Mouse (Mus musculus) neural tube, embryonic 13.5 days (tissue): ENCODE results near the gene Ifng. TPM values are rescaled to one million over a fixed set of nuclear protein-coding genes. Genes with fewer than 3 reads are reported as not detected.

Source experiments
- ATAC-seq: fragments of 200-750 bp; cut with Nextera tagmentation; 2 replicates; pipeline ENCODE4 v1.8.0; 2017; ENCODE audit warnings: low read depth, mild to moderate bottlenecking, moderate TSS enrichment, moderate library complexity
- H3K27ac ChIP-seq: fragments of 300-500 bp; sonication (generic); replicated peaks from 2 replicates; pipeline ENCODE4 v1.5.1; 2015; ENCODE audit warnings: moderate library complexity, mild to moderate bottlenecking, inconsistent platforms
- H3K27me3 ChIP-seq: fragments of 300-500 bp; sonication (generic); 2 replicates; pipeline ENCODE4 v1.6.1; 2015; ENCODE audit warnings: mild to moderate bottlenecking, inconsistent platforms
- H3K36me3 ChIP-seq: fragments of 300-500 bp; sonication (generic); 2 replicates; pipeline ENCODE4 v1.6.1; 2015; ENCODE audit warnings: mild to moderate bottlenecking, inconsistent platforms
- H3K4me1 ChIP-seq: fragments of 300-500 bp; sonication (generic); replicated peaks from 2 replicates; pipeline ENCODE4 v1.6.1; 2015; ENCODE audit warnings: inconsistent platforms
- H3K4me2 ChIP-seq: fragments of 300-500 bp; sonication (generic); 2 replicates; pipeline ENCODE4 v1.6.1; 2015; ENCODE audit warnings: inconsistent platforms, mild to moderate bottlenecking, moderate library complexity
- H3K4me3 ChIP-seq: fragments of 300-500 bp; sonication (generic); 2 replicates; pipeline ENCODE4 v1.5.1; 2015; ENCODE audit warnings: mild to moderate bottlenecking, inconsistent platforms
- H3K9ac ChIP-seq: fragments of 300-500 bp; sonication (generic); 2 replicates; pipeline ENCODE4 v1.6.1; 2015; ENCODE audit warnings: moderate library complexity, mild to moderate bottlenecking, inconsistent platforms
- H3K9me3 ChIP-seq: fragments of 300-500 bp; sonication (generic); 2 replicates; pipeline ENCODE4 v1.6.1; 2016; ENCODE audit warnings: inconsistent platforms
- WGBS: fragments of 180-500 bp; shearing (Covaris S2); methylation state at CpG from one replicate; pipeline ENCODE4 v1.1.7; 2015; 5-methylcytosine and 5-hydroxymethylcytosine counted together
- polyA plus RNA-seq: library from polyadenylated mRNA; unstranded; fragments of >200 nt; fragmentation: Nextera tagmentation; extraction: Ambion mirVana; gene quantifications from 2 replicates; pipeline ENCODE4 v1.2.1, GENCODE M21; 2015

The Ifng gene
- not detected in 2 replicates for polyA plus RNA-seq

- H3K27me3 ChIP-seq, result no peaks in the 10 kb centered on the region
- H3K36me3 ChIP-seq, result no peaks in the 10 kb centered on the region
- no peaks in the 10 kb centered on the region; the same call in 1 of the 2 replicates for H3K4me1 ChIP-seq
- 94% methylated on average over 11 of the region's 11 CpGs for WGBS
- H3K27ac ChIP-seq, result no peak within 1 kb of the TSS
- H3K9ac ChIP-seq, result no peak within 1 kb of the TSS
- H3K4me2 ChIP-seq, result no peak within 1 kb of the TSS
- no peak within 1 kb of the TSS for H3K4me3 ChIP-seq
- no peaks in the 10 kb centered on the region for H3K9me3 ChIP-seq
- ATAC-seq, result no peak
Measured at GRCm38 (mm10) chr10:118440742-118441240, at the start of gene Ifng. TSS of gene Ifng (plus strand) at chr10:118441046.

DNA sequence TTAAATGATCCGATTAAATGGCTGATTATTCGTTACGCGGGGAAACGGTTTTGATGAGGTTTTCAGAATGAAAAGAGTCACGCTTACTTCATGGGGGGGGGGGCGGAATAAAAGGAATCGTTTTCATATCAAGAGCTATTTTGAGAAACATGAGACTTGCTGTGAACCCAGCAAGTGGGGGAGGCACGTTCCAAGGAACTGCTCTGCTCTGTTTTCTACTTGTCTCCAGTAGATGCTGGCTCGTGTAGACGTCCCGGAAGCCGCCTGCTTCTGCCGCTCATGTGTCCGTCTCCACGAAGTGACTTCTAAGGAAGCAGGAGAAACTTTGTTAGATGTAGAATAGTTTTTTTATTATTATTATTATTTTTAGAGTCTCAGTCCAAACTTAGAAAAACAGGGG is 40.9 kb upstream of the Ifng start:
- Histone ChIP-seq H3K4me3 (no peak overlapping the region), H3K9ac (no peak overlapping the region), H3K4me2 (no peak overlapping the region), H3K9me3 (no peaks in the 10 kb centered on the region), H3K36me3 (no peaks in the 10 kb centered on the region), H3K27me3 (no peaks in the 10 kb centered on the region), H3K27ac (no peak overlapping the region), H3K4me1 (no peaks in the 10 kb centered on the region)
- WGBS, result 77% methylated on average over 16 of the region's 16 CpGs
- no peak for ATAC-seq

- H3K4me2 ChIP-seq, result no peak overlapping the region
- no peaks in the 10 kb centered on the region for H3K9me3 ChIP-seq
- H3K27me3 ChIP-seq, result no peaks in the 10 kb centered on the region
- no peaks in the 10 kb centered on the region for H3K4me1 ChIP-seq
- H3K4me3 ChIP-seq, result no peak overlapping the region
- ATAC-seq, result no peak
- no peak overlapping the region for H3K27ac ChIP-seq
- 82% methylated on average over 5 of the region's 5 CpGs for WGBS
- H3K36me3 ChIP-seq, result no peaks in the 10 kb centered on the region
- H3K9ac ChIP-seq, result no peak overlapping the region
Measured at GRCm38 (mm10) chr10:118406463-118407221, 34.2 kb upstream of the Ifng start.

GRCm38 (mm10) chr10:118411377-118411776 is 29.5 kb upstream of the Ifng start:
- H3K9ac ChIP-seq, result no peak overlapping the region

DNA sequence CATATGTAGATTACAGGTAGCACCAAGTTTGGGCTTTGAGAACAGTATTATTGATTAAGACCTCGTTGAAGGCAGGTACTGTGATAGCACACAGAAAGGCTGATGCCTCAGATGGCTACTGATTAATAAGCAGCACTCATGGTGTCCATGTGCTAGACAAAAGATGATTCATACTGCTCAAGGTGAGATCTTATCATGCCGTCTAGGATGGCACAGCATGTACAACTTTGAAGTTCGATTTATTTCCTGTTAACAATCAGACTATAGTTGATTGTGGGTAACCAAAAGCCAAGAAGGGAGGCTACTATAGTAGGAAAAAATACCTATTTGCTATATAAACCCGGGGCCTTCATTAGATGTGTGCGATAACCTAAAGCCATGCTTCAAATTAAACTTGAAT is 28.1 kb upstream of the Ifng start:
- WGBS, result 86% methylated on average over 5 of the region's 5 CpGs
- no peaks in the 10 kb centered on the region for H3K36me3 ChIP-seq
- H3K27ac ChIP-seq, result no peak overlapping the region
- H3K4me1 ChIP-seq, result no peaks in the 10 kb centered on the region
- no peaks in the 10 kb centered on the region for H3K9me3 ChIP-seq
- no peaks in the 10 kb centered on the region for H3K27me3 ChIP-seq
- no peak for ATAC-seq
- H3K9ac ChIP-seq, result no peak overlapping the region
- H3K4me3 ChIP-seq, result no peak overlapping the region
- no peak overlapping the region for H3K4me2 ChIP-seq

More at GRCm38 (mm10) chr10:118411377-118411776, 29.5 kb upstream of the Ifng start:
- no peaks in the 10 kb centered on the region for H3K36me3 ChIP-seq
- ATAC-seq, result no peak
- H3K4me1 ChIP-seq, result no peaks in the 10 kb centered on the region
- no peak overlapping the region for H3K27ac ChIP-seq
- H3K4me3 ChIP-seq, result no peak overlapping the region
- no peaks in the 10 kb centered on the region for H3K9me3 ChIP-seq
- H3K27me3 ChIP-seq, result no peaks in the 10 kb centered on the region
- H3K4me2 ChIP-seq, result no peak overlapping the region

DNA sequence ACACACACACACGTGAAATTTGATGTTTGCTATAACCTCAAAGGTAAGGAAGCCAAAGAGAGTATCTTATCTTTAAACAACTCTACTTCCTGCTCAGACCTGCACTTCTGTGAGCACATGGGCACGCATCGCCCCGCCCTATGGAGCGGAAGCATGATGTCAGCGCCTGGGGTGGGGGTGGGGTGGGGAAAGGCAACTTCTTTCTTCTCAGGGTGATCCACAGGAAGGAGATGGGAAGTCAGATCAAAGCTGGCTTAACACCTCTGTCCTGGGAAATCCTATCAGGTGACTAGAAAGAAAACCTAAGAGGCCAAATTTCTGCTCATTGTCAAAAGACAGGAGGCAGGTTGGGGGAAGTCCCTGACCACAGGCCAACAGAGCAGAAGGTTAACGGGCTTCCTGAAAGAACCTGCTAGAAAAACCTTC is 21.8 kb upstream of the Ifng start:
- Histone ChIP-seq H3K27ac (no peak overlapping the region), H3K9me3 (no peaks in the 10 kb centered on the region), H3K4me1 (no peaks in the 10 kb centered on the region), H3K9ac (no peak overlapping the region), H3K4me3 (no peak overlapping the region), H3K36me3 (no peaks in the 10 kb centered on the region), H3K27me3 (no peaks in the 10 kb centered on the region), H3K4me2 (no peak overlapping the region)
- WGBS, result 83% methylated on average over 7 of the region's 7 CpGs
- ATAC-seq, result no peak

GRCm38 (mm10) chr10:118420896-118421295 is 19.9 kb upstream of the Ifng start:
- Histone ChIP-seq H3K27me3 (no peaks in the 10 kb centered on the region), H3K4me3 (no peak overlapping the region), H3K4me1 (no peaks in the 10 kb centered on the region), H3K4me2 (no peak overlapping the region), H3K9ac (no peak overlapping the region), H3K9me3 (no peaks in the 10 kb centered on the region), H3K27ac (no peak overlapping the region), H3K36me3 (no peaks in the 10 kb centered on the region)
- ATAC-seq, result no peak

GRCm38 (mm10) chr10:118435501-118435900 is 5.3 kb upstream of the Ifng start:
- no peak overlapping the region for H3K27ac ChIP-seq
- H3K9ac ChIP-seq, result no peak overlapping the region
- H3K27me3 ChIP-seq, result no peaks in the 10 kb centered on the region
- H3K36me3 ChIP-seq, result no peaks in the 10 kb centered on the region
- H3K4me3 ChIP-seq, result no peak overlapping the region
- no peaks in the 10 kb centered on the region for H3K4me1 ChIP-seq
- no peak for ATAC-seq
- H3K9me3 ChIP-seq, result no peaks in the 10 kb centered on the region
- H3K4me2 ChIP-seq, result no peak overlapping the region
- 89% methylated on average over 6 of the region's 6 CpGs for WGBS

DNA sequence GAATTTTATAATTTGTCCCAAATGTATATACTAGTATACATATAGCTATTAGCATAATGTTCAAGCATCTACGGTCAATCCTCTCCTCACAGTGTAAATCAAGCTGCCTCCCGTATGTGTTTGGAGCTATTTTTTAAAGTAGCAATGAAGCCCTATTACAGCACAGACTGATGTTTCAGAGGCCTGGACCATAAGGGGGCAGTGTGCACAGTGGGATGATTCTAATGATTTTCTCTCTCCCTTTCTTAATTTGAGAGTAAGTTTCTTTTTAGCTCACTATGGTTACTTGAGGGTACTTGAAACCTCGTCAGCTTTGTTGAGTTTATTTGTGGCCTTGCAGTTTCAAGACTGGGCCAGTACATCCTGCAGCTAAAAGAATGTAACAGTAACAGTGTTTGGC is 1.1 kb downstream of the Ifng start:
- no peak overlapping the region for H3K27ac ChIP-seq
- no peaks in the 10 kb centered on the region for H3K9me3 ChIP-seq
- no peaks in the 10 kb centered on the region; the same call in 1 of the 2 replicates for H3K4me1 ChIP-seq
- H3K4me2 ChIP-seq, result no peak overlapping the region
- WGBS, result 78% methylated on average over 3 of the region's 3 CpGs
- H3K27me3 ChIP-seq, result no peaks in the 10 kb centered on the region
- no peak overlapping the region for H3K9ac ChIP-seq
- no peaks in the 10 kb centered on the region for H3K36me3 ChIP-seq
- no peak for ATAC-seq
- no peak overlapping the region for H3K4me3 ChIP-seq

DNA sequence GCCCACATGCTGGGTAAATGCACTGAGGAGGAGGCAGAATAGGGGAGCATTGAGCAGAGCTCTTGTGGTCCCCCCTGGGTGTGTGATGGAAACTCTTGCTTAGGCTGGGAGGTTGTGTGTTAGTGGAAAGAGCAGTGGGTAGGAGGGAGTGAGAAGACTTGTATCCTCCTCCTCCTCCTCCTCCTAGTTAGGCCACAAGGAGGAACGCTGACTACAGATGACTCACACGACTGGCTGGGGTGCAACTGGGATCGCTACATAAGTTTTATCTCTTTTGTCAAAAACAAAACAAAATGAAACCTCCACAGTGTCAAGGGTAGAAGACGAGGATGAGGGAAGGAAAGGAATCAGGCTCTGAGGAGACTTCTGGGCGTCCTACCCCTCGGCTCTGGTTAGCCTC is 2.2 kb downstream of the Ifng start:
- Histone ChIP-seq H3K27me3 (no peaks in the 10 kb centered on the region), H3K4me1 (no peaks in the 10 kb centered on the region; the same call in 1 of the 2 replicates), H3K4me2 (no peak overlapping the region), H3K36me3 (no peaks in the 10 kb centered on the region), H3K27ac (no peak overlapping the region), H3K9me3 (no peaks in the 10 kb centered on the region), H3K9ac (no peak overlapping the region), H3K4me3 (no peak overlapping the region)
- no peak for ATAC-seq
- WGBS, result 90% methylated on average over 6 of the region's 6 CpGs

- Histone ChIP-seq H3K9me3 (no peaks in the 10 kb centered on the region), H3K27ac (no peak overlapping the region), H3K4me3 (no peak overlapping the region), H3K9ac (no peak overlapping the region), H3K27me3 (no peaks in the 10 kb centered on the region), H3K36me3 (no peaks in the 10 kb centered on the region), H3K4me2 (no peak overlapping the region), H3K4me1 (no peaks in the 10 kb centered on the region; the same call in 1 of the 2 replicates)
- 96% methylated on average over 6 of the region's 6 CpGs for WGBS
- ATAC-seq, result no peak
Measured at GRCm38 (mm10) chr10:118445021-118445420, 4.2 kb downstream of the Ifng start.

- no peak for ATAC-seq
- Histone ChIP-seq H3K4me3 (no peak overlapping the region), H3K9me3 (no peaks in the 10 kb centered on the region), H3K27me3 (no peaks in the 10 kb centered on the region), H3K27ac (no peak overlapping the region), H3K4me1 (no peaks in the 10 kb centered on the region; the same call in 1 of the 2 replicates), H3K36me3 (no peaks in the 10 kb centered on the region), H3K9ac (no peak overlapping the region), H3K4me2 (no peak overlapping the region)
- WGBS, result 71% methylated on average over 8 of the region's 8 CpGs
Measured at GRCm38 (mm10) chr10:118445502-118445901, 4.7 kb downstream of the Ifng start.

DNA sequence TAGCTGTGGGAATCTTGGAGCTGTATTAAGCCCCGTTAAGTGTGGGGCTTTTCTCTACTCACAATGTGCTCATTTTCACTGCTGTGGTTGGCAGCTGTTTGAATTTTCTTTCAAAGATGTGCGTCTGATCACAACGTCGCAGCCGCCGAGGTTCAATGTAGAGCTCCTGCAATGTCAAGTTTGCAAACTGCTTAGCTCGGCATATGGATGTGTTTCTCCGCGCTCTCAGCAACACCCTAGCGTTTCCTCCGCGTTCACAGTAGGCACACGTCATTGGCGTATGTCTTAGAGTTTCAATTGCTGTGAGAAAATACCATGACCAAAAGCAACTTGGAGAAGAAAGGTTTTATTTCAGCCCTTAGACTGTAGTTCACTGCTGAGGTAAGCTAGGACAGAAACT is 5.1 kb downstream of the Ifng start:
- no peaks in the 10 kb centered on the region for H3K27me3 ChIP-seq
- H3K9me3 ChIP-seq, result no peaks in the 10 kb centered on the region
- ATAC-seq, result no peak
- no peak overlapping the region for H3K9ac ChIP-seq
- H3K4me3 ChIP-seq, result no peak overlapping the region
- H3K27ac ChIP-seq, result no peak overlapping the region
- no peaks in the 10 kb centered on the region; the same call in 1 of the 2 replicates for H3K4me1 ChIP-seq
- 73% methylated on average over 14 of the region's 14 CpGs for WGBS
- no peaks in the 10 kb centered on the region for H3K36me3 ChIP-seq
- no peak overlapping the region for H3K4me2 ChIP-seq
